Mouse (Mus musculus) stomach, postnatal 0 days (tissue): Measurements from ENCODE around the gene Birc2.

ENCODE experiments used
- CTCF ChIP-seq: IDR thresholded peaks from 2 replicates; pipeline ENCODE4 v1.5.1; 2016; ENCODE audit warnings: antibody characterized with exemption, low read depth, mild to moderate bottlenecking, moderate library complexity
- EP300 ChIP-seq: optimal IDR thresholded peaks from 2 replicates; pipeline ENCODE3; 2016; ENCODE audit warnings: antibody characterized with exemption

- TF ChIP-seq CTCF (no peak), EP300 (no peak)
These were observed 46.2 kb downstream of the Birc2 start for GRCm38 (mm10) chr9:7790580-7791084.
